Mouse (Mus musculus) CH12.LX (cell line): ENCODE measurements at regions not wholly inside any gene's neighbourhood (a gene's known extent, or its start where the extent isn't known, plus 50 kb on each side); places are given as distances from the start of the nearest gene placed in this dataset.

Experiments
- BHLHE40 ChIP-seq: IDR thresholded peaks from 2 replicates; pipeline ENCODE4 v1.6.1; 2011; ENCODE audit warnings: mild to moderate bottlenecking, low read depth, low read length, improper control_type of control experiment
- CTCF ChIP-seq, 2 experiments: IDR thresholded peaks in 1 of 2; conservative IDR thresholded peaks in 1 of 2; 2 replicates each; pipeline ENCODE4 v1.5.1; 2011 to 2012; ENCODE audit warnings: low read depth in 2 of 2, low read length in 2 of 2, improper control_type of control experiment in 1 of 2, inconsistent platforms in 1 of 2, mild to moderate bottlenecking in 1 of 2, moderate library complexity in 1 of 2
- ELF1 ChIP-seq: IDR thresholded peaks from 2 replicates; pipeline ENCODE4 v1.6.1; 2014; ENCODE audit warnings: low read depth, mild to moderate bottlenecking, inconsistent platforms, low read length, improper control_type of control experiment
- EP300 ChIP-seq: IDR thresholded peaks from 2 replicates; pipeline ENCODE4 v1.6.1; 2011; ENCODE audit warnings: low read length, improper control_type of control experiment
- MAX ChIP-seq: IDR thresholded peaks from 2 replicates; pipeline ENCODE4 v1.6.1; 2011; ENCODE audit warnings: low read length, improper control_type of control experiment
- MXI1 ChIP-seq: IDR thresholded peaks from 2 replicates; pipeline ENCODE4 v1.6.1; 2011; ENCODE audit warnings: mild to moderate bottlenecking, low read depth, low read length, improper control_type of control experiment
- POLR2A ChIP-seq: IDR thresholded peaks from 2 replicates; pipeline ENCODE4 v1.6.1; 2011; ENCODE audit warnings: low read depth, mild to moderate bottlenecking, improper control_type of control experiment, low read length
- POLR2AphosphoS2 ChIP-seq: IDR thresholded peaks from 2 replicates; pipeline ENCODE4 v1.6.1; 2011; ENCODE audit warnings: low read depth, low read length, improper control_type of control experiment
- RCOR1 ChIP-seq: conservative IDR thresholded peaks from 2 replicates; pipeline ENCODE4 v1.6.1; 2012; ENCODE audit warnings: low read depth, mild to moderate bottlenecking, inconsistent platforms, low read length, improper control_type of control experiment
- TCF12 ChIP-seq: IDR thresholded peaks from 2 replicates; pipeline ENCODE4 v1.6.1; 2014; ENCODE audit warnings: low read depth, mild to moderate bottlenecking, inconsistent platforms, low read length, improper control_type of control experiment
- ZMIZ1 ChIP-seq: IDR thresholded peaks from 2 replicates; pipeline ENCODE4 v1.6.1; 2012; ENCODE audit warnings: low read depth, mild to moderate bottlenecking, inconsistent platforms, low read length, improper control_type of control experiment
- ZNF384 ChIP-seq: IDR thresholded peaks from 2 replicates; pipeline ENCODE4 v1.6.1; 2012; ENCODE audit warnings: low read depth, low read length, improper control_type of control experiment, inconsistent platforms

DNA sequence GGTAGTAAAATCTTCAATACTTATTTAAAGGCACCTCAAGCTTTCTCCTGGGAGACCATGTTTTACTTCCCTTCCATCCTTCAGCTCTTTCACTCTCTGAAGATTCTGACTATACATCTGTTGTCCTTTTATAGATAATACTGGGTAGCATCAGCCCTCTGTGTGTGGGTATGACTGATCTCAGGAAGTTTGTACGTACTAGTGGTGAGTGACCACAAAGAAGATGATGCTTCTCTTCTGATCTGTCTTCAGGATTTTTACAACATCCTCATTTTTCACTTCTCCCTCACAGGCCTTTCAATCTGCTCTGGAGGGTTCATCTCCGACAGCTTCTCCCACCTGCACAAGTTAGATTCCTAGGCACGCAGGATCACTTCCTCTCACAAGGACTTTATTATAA is 119.4 kb upstream of the Acvr2a start:
- TF ChIP-seq CTCF (conservative IDR thresholded peaks at IDR 0.05 in 1 of 2, IDR thresholded peaks at IDR 0.05 in 1 of 2; ENCODE audit: low read depth in 2 of 2, low read length in 2 of 2), result no peak
- TF ChIP-seq MAX, result no peak
- no peak for TF ChIP-seq BHLHE40
- no peak for TF ChIP-seq RCOR1
- TF ChIP-seq POLR2A, result no peak
- TF ChIP-seq ZMIZ1, result no peak
- TF ChIP-seq POLR2AphosphoS2, result no peak
- TF ChIP-seq MXI1, result no peak
- no peak; the same call in 1 of the 2 replicates for TF ChIP-seq EP300
- TF ChIP-seq ZNF384, result no peak
- TF ChIP-seq TCF12, result no peak
- no peak for TF ChIP-seq ELF1
